Mouse (Mus musculus) lung, embryonic 15.5 days (tissue): ENCODE measurements around the gene S100a10. TPM values are rescaled to one million over a fixed set of nuclear protein-coding genes. Genes with fewer than 3 reads are reported as not detected.
"Not testable (repeated sequence)": the region's sequence is repeated elsewhere in the genome, so short reads cannot be mapped to it uniquely, and the experiment has no call there.

Experiments
- ATAC-seq: fragments of 200-750 bp; cut with Nextera tagmentation; 2 replicates; pipeline ENCODE4 v1.8.0; 2017; ENCODE audit warnings: moderate number of reproducible peaks, borderline replicate concordance; ENCODE audit not compliant: low FRiP score, low TSS enrichment; ENCODE audit errors: extremely low read depth
- H3K27ac ChIP-seq: fragments of 300-500 bp; sonication (generic); 2 replicates; pipeline ENCODE4 v1.5.1; 2015; ENCODE audit warnings: moderate library complexity, mild to moderate bottlenecking, inconsistent platforms
- H3K27me3 ChIP-seq: fragments of 300-500 bp; sonication (generic); 2 replicates; pipeline ENCODE4 v1.6.1; 2015; ENCODE audit warnings: inconsistent platforms
- H3K36me3 ChIP-seq: fragments of 300-500 bp; sonication (generic); 2 replicates; pipeline ENCODE4 v1.6.1; 2015; ENCODE audit warnings: inconsistent platforms
- H3K4me1 ChIP-seq: fragments of 300-500 bp; sonication (generic); 2 replicates; pipeline ENCODE4 v1.6.1; 2015; ENCODE audit warnings: inconsistent platforms
- H3K4me2 ChIP-seq: fragments of 300-500 bp; sonication (generic); 2 replicates; pipeline ENCODE4 v1.6.1; 2015; ENCODE audit warnings: inconsistent platforms, mild to moderate bottlenecking, moderate library complexity
- H3K4me3 ChIP-seq: fragments of 300-500 bp; sonication (generic); 2 replicates; pipeline ENCODE4 v1.5.1; 2015; ENCODE audit warnings: mild to moderate bottlenecking, inconsistent platforms
- H3K9ac ChIP-seq: fragments of 300-500 bp; sonication (generic); 2 replicates; pipeline ENCODE4 v1.6.1; 2015; ENCODE audit warnings: inconsistent platforms
- H3K9me3 ChIP-seq: fragments of 300-500 bp; sonication (generic); 2 replicates; pipeline ENCODE4 v1.6.1; 2016; ENCODE audit warnings: inconsistent platforms
- WGBS: fragments of 180-500 bp; shearing (Covaris S2); methylation state at CpG from one replicate; pipeline ENCODE4 v1.1.7; 2015; 5-methylcytosine and 5-hydroxymethylcytosine counted together
- polyA plus RNA-seq: library from polyadenylated mRNA; unstranded; fragments of >200 nt; fragmentation: Nextera tagmentation; extraction: Ambion mirVana; gene quantifications from 2 replicates; pipeline ENCODE4 v1.2.1, GENCODE M21; 2015

S100a10 gene
- polyA plus RNA-seq, 1 experiment from 2014 or later, result 277 TPM

DNA sequence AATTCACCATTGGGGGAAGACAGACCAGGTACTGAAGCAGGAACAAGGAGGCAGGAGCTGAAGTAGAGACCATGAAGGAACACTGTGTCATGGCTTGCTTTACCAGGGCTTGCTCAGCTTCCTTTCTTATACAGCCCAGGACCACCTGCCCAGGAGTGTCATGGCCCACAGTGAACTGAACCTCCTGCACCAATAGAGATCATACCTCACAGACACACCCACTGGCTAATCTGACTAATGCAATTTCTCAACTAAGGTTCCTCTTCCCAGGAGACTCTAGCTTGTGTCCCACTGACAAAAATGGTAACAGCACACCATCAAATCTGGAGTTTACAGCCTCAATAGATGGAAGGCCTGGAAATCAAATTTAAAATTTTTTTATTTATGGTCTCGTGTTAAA, 35.4 kb downstream of the S100a10 start:
- no peaks in the 10 kb centered on the region for H3K27me3 ChIP-seq
- no peak overlapping the region for H3K4me3 ChIP-seq
- no peaks in the 10 kb centered on the region for H3K9me3 ChIP-seq
- H3K4me2 ChIP-seq, result no peak overlapping the region
- H3K36me3 ChIP-seq, result no peaks in the 10 kb centered on the region
- no peaks in the 10 kb centered on the region for H3K4me1 ChIP-seq
- H3K27ac ChIP-seq, result no peak overlapping the region
- H3K9ac ChIP-seq, result no peak overlapping the region
- no peak for ATAC-seq
- WGBS, result 91% methylated on average over 1 of the region's 1 CpGs

DNA sequence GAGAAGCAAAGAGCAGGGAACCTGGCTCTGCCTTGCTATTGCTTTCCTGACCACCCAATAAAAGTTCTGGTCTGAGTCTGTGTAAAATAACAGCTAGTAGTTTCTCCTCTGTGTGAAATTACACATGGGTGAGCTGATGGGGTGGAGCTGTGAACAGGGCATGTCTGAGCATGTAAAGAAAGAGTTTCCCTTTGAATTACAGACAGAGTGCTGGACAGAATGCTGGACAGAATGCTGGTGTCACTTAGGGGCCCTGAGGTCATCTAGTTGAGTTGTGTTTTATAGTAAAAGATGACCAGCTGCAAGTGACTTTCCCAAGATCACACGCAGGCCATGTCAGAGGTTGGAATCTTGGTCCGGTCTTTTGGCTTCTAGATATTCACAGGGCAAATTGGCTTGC, 37.2 kb downstream of the S100a10 start:
- Histone ChIP-seq H3K9ac (no peak overlapping the region), H3K4me3 (no peak overlapping the region)
- 81% methylated on average over 2 of the region's 2 CpGs for WGBS

GRCm38 (mm10) chr3:93592976-93593375, 38.1 kb downstream of the S100a10 start:
- H3K4me2 ChIP-seq, result no peak overlapping the region
- no peaks in the 10 kb centered on the region for H3K36me3 ChIP-seq
- H3K27ac ChIP-seq, result no peak overlapping the region
- H3K9ac ChIP-seq, result no peak overlapping the region
- ATAC-seq, result no peak
- 77% methylated on average over 4 of the region's 4 CpGs for WGBS
- no peaks in the 10 kb centered on the region for H3K9me3 ChIP-seq
- H3K4me1 ChIP-seq, result peaks cover 15% of the 10 kb centered on the region
- no peak overlapping the region for H3K4me3 ChIP-seq
- H3K27me3 ChIP-seq, result no peaks in the 10 kb centered on the region

More for the DNA sequence above, 37.2 kb downstream of the S100a10 start:
- H3K36me3 ChIP-seq, result no peaks in the 10 kb centered on the region
- ATAC-seq, result no peak
- no peak overlapping the region for H3K27ac ChIP-seq
- H3K4me2 ChIP-seq, result no peak overlapping the region
- peaks cover 6% of the 10 kb centered on the region; the same call in 1 of the 2 replicates for H3K4me1 ChIP-seq
- no peaks in the 10 kb centered on the region for H3K9me3 ChIP-seq
- H3K27me3 ChIP-seq, result no peaks in the 10 kb centered on the region

DNA sequence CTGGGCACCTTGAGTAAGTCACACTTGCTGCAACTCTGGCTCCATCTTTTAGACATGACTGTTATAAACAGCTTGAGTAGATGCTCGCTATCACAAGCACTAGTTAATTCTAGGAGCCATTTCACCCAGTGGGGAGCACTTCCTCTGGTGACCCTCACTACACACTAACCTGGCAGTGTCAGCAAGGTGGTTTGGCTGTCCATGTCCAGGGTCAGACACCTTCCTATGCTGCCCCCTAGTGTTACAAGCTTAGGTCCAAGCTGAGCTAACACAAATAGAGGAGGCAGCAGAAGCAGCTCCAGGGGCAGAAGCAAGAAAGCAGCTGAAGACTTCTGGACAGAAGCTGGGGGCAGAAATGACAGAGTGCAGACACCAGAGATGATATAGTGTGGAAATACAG, 38.6 kb downstream of the S100a10 start:
- H3K36me3 ChIP-seq, result no peaks in the 10 kb centered on the region
- H3K4me1 ChIP-seq, result peaks cover 15% of the 10 kb centered on the region
- WGBS, result 38% methylated on average over 1 of the region's 1 CpGs
- H3K27ac ChIP-seq, result no peak overlapping the region
- ATAC-seq, result no peak
- no peak overlapping the region for H3K4me2 ChIP-seq
- no peaks in the 10 kb centered on the region for H3K27me3 ChIP-seq
- H3K9me3 ChIP-seq, result no peaks in the 10 kb centered on the region
- H3K4me3 ChIP-seq, result no peak overlapping the region
- H3K9ac ChIP-seq, result no peak overlapping the region

GRCm38 (mm10) chr3:93596632-93597031, 41.8 kb downstream of the S100a10 start:
- no peak for ATAC-seq
- Histone ChIP-seq H3K27me3 (no peaks in the 10 kb centered on the region), H3K36me3 (no peaks in the 10 kb centered on the region), H3K4me2 (no peak overlapping the region), H3K9ac (no peak overlapping the region), H3K9me3 (no peaks in the 10 kb centered on the region), H3K4me3 (no peak overlapping the region), H3K4me1 (peaks cover 15% of the 10 kb centered on the region), H3K27ac (0 out of 2 replicates have a peak overlapping the region, but pooled peaks have one; percentile 0)
- 71% methylated on average over 1 of the region's 1 CpGs for WGBS

- Histone ChIP-seq H3K27ac (peak overlapping the region; percentile 58; the same call in 1 of the 2 replicates), H3K4me1 (peaks cover 15% of the 10 kb centered on the region), H3K36me3 (no peaks in the 10 kb centered on the region), H3K4me3 (no peak overlapping the region), H3K27me3 (no peaks in the 10 kb centered on the region), H3K4me2 (no peak overlapping the region), H3K9me3 (no peaks in the 10 kb centered on the region), H3K9ac (no peak overlapping the region)
- ATAC-seq, result peak; percentile 92
- 25% methylated on average over 5 of the region's 5 CpGs for WGBS
Observed at GRCm38 (mm10) chr3:93597221-93597913, 42.5 kb downstream of the S100a10 start.

DNA sequence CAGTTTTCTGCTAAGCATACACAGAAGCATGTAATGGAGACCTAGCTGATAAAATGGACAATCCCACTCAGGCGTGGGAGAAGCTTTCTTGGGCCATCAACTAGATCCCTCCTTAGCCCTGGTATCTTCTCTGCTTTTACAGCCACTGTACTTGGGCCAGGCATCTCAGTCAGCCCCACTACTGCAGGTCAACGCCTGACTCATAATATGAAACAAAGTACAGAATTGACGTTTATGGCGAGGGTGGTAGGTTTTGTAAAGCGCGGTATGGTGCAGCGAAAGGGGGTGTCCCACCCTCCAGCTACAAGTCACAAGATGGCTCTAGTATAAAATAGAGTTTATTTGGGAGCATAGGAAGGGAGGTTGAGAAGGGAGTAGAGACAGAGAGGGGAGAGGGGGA, 43.1 kb downstream of the S100a10 start:
- no peak overlapping the region for H3K4me2 ChIP-seq
- ATAC-seq, result no peak
- no peaks in the 10 kb centered on the region for H3K36me3 ChIP-seq
- no peak overlapping the region for H3K4me3 ChIP-seq
- H3K4me1 ChIP-seq, result peaks cover 15% of the 10 kb centered on the region
- no peaks in the 10 kb centered on the region for H3K9me3 ChIP-seq
- no peaks in the 10 kb centered on the region for H3K27me3 ChIP-seq
- 0 out of 2 replicates have a peak overlapping the region, but pooled peaks have one; percentile 58 for H3K27ac ChIP-seq
- no peak overlapping the region for H3K9ac ChIP-seq
- 84% methylated on average over 7 of the region's 7 CpGs for WGBS

- 88% methylated on average over 2 of the region's 2 CpGs for WGBS
- Histone ChIP-seq H3K9ac (no peak overlapping the region), H3K9me3 (no peaks in the 10 kb centered on the region), H3K36me3 (no peaks in the 10 kb centered on the region), H3K4me1 (peaks cover 15% of the 10 kb centered on the region), H3K27me3 (no peaks in the 10 kb centered on the region), H3K27ac (no peak overlapping the region), H3K4me3 (no peak overlapping the region), H3K4me2 (no peak overlapping the region)
- ATAC-seq, result no peak
Observed at GRCm38 (mm10) chr3:93600206-93600605, 45.3 kb downstream of the S100a10 start.

DNA sequence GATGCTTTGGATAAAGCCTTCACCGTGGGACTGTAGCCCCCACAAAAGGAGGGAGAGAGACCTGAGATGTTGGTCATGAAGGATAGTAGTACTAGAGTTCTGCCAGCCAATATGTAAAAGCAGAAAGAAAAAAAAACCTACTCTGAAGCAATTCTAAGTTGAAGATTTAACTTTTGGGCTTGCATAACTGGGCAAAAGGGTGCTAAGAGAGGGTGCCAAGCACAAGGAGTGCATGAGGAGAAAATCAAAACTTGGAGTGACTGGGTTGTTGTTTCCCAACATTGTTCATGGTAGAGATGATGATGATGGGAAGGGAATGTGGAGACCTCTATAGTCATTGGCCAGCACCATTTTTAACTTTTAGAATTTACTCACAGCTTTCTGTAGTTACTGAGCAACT, 47.0 kb downstream of the S100a10 start:
- peaks cover 11% of the 10 kb centered on the region for H3K4me1 ChIP-seq
- no peak overlapping the region for H3K4me3 ChIP-seq
- H3K27me3 ChIP-seq, result no peaks in the 10 kb centered on the region
- no peaks in the 10 kb centered on the region for H3K36me3 ChIP-seq
- H3K27ac ChIP-seq, result no peak overlapping the region
- ATAC-seq, result no peak
- H3K9me3 ChIP-seq, result no peaks in the 10 kb centered on the region
- H3K4me2 ChIP-seq, result no peak overlapping the region
- 62% methylated on average over 1 of the region's 1 CpGs for WGBS
- no peak overlapping the region for H3K9ac ChIP-seq

DNA sequence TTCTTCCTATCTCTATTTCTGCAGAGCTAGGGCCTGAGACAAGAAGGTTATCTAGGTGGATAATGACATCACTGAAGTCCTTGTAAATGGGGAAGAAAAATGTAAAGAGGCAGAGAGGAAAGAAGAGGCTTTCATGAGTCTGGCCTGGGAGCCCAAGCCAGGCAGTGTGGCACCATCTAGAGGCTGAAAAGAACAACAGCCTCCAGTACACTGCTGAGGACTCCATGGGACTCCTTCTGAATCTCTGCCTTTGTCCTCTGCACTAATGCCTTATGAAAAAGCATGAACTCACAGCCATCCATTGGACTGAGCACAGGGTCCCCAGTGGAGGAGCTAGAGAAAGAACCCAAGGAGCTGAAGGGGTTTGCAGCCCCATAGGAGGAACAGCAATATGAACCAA, 54.1 kb downstream of the S100a10 start:
- H3K27me3 ChIP-seq, H3K9ac ChIP-seq, H3K27ac ChIP-seq, H3K36me3 ChIP-seq, ATAC-seq, H3K4me1 ChIP-seq, H3K4me3 ChIP-seq, H3K4me2 ChIP-seq, H3K9me3 ChIP-seq: not testable (repeated sequence)
